Mouse (Mus musculus): ENCODE measurements around the gene Bnc1. TPM values are rescaled to one million over a fixed set of nuclear protein-coding genes. Genes with fewer than 3 reads are reported as not detected.

Gene Bnc1
- polyA plus RNA-seq, 1 experiment from 2014 or later = 0.87 TPM

DNA sequence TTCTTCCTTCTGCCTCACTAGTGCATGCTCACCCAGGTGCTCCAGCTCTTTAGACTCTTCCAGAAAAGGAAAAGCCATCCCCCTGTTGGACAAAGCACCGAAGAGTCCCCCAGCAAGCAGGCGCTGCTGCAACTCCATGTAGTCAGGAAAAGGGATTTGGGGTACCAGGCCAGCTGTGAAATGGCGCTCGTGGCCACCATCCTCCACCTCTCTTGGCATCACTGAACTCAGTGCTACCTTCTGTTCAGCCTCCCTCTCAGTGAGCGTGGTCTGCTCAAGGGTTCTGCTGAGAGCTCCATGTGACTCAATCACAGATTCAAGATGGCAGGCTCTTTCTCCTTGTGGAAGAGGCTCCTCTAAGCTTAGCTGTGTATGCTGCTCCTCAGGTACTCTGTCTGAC lies 18.8 kb downstream of the Bnc1 start:
- H3K27me3 ChIP-seq (ENCODE audit: control insufficient read depth, insufficient read depth, low read length) = no peaks in the 10 kb centered on the region
- no peak overlapping the region for H3K9ac ChIP-seq (ENCODE audit: low read length)
- 98% methylated on average over 5 of the region's 5 CpGs for WGBS
- no peak overlapping the region for H3K27ac ChIP-seq (replicated peaks)
- no peaks in the 10 kb centered on the region for H3K36me3 ChIP-seq (ENCODE audit: control insufficient read depth, insufficient read depth, low read length)
- no peaks in the 10 kb centered on the region for H3K4me1 ChIP-seq (replicated peaks; ENCODE audit: control insufficient read depth, insufficient read depth)
- H3K4me2 ChIP-seq (replicated peaks; ENCODE audit: low read depth) = no peak overlapping the region
- TF ChIP-seq EP300 (optimal IDR thresholded peaks at IDR 0.05) = no peak
- no peak for TF ChIP-seq CTCF (IDR thresholded peaks at IDR 0.05; ENCODE audit: low read depth)
- no peak overlapping the region for H3K4me3 ChIP-seq (ENCODE audit: low read depth, low read length)
- ATAC-seq (ENCODE audit: low FRiP score, low TSS enrichment) (no peak), DNase-seq (ENCODE audit: low spot score) (no peak)
- no peaks in the 10 kb centered on the region for H3K9me3 ChIP-seq (ENCODE audit: control insufficient read depth, low read length)

GRCm38 (mm10) chr7:81968975-81969374 lies 23.1 kb downstream of the Bnc1 start:
- Histone ChIP-seq H3K4me1 (replicated peaks; ENCODE audit: control insufficient read depth, insufficient read depth) (no peaks in the 10 kb centered on the region), H3K4me3 (ENCODE audit: low read depth, low read length) (no peak overlapping the region), H3K27ac (replicated peaks) (no peak overlapping the region), H3K9ac (ENCODE audit: low read length) (no peak overlapping the region), H3K36me3 (ENCODE audit: control insufficient read depth, insufficient read depth, low read length) (no peaks in the 10 kb centered on the region), H3K4me2 (replicated peaks; ENCODE audit: low read depth) (no peak overlapping the region), H3K27me3 (ENCODE audit: control insufficient read depth, insufficient read depth, low read length) (no peaks in the 10 kb centered on the region), H3K9me3 (ENCODE audit: control insufficient read depth, low read length) (no peaks in the 10 kb centered on the region)
- DNase-seq (ENCODE audit: low spot score) (no peak), ATAC-seq (ENCODE audit: low FRiP score, low TSS enrichment) (no peak)
- TF ChIP-seq EP300 (optimal IDR thresholded peaks at IDR 0.05) (no peak), CTCF (IDR thresholded peaks at IDR 0.05; ENCODE audit: low read depth) (no peak)
- WGBS = 79% methylated on average over 6 of the region's 6 CpGs

- 85% methylated on average over 4 of the region's 4 CpGs for WGBS
- ATAC-seq (ENCODE audit: low FRiP score, low TSS enrichment) = no peak
- Histone ChIP-seq H3K27ac (replicated peaks) (no peak overlapping the region), H3K4me3 (ENCODE audit: low read depth, low read length) (no peak overlapping the region), H3K27me3 (ENCODE audit: control insufficient read depth, insufficient read depth, low read length) (no peaks in the 10 kb centered on the region), H3K9me3 (ENCODE audit: control insufficient read depth, low read length) (no peaks in the 10 kb centered on the region), H3K36me3 (ENCODE audit: control insufficient read depth, insufficient read depth, low read length) (no peaks in the 10 kb centered on the region), H3K9ac (ENCODE audit: low read length) (no peak overlapping the region), H3K4me2 (replicated peaks; ENCODE audit: low read depth) (no peak overlapping the region), H3K4me1 (replicated peaks; ENCODE audit: control insufficient read depth, insufficient read depth) (no peaks in the 10 kb centered on the region)
- no peak for DNase-seq (ENCODE audit: low spot score)
- TF ChIP-seq CTCF (IDR thresholded peaks at IDR 0.05; ENCODE audit: low read depth) = no peak
- TF ChIP-seq EP300 (optimal IDR thresholded peaks at IDR 0.05) = no peak
Observed at GRCm38 (mm10) chr7:81968451-81968850, 23.6 kb downstream of the Bnc1 start.

- WGBS = 77% methylated on average over 5 of the region's 5 CpGs
- Histone ChIP-seq H3K4me1 (replicated peaks; ENCODE audit: control insufficient read depth, insufficient read depth) (no peaks in the 10 kb centered on the region), H3K36me3 (ENCODE audit: control insufficient read depth, insufficient read depth, low read length) (no peaks in the 10 kb centered on the region), H3K4me3 (ENCODE audit: low read depth, low read length) (no peak overlapping the region), H3K9ac (ENCODE audit: low read length) (no peak overlapping the region), H3K9me3 (ENCODE audit: control insufficient read depth, low read length) (no peaks in the 10 kb centered on the region), H3K27me3 (ENCODE audit: control insufficient read depth, insufficient read depth, low read length) (no peaks in the 10 kb centered on the region), H3K27ac (replicated peaks) (no peak overlapping the region), H3K4me2 (replicated peaks; ENCODE audit: low read depth) (no peak overlapping the region)
- ATAC-seq (ENCODE audit: low FRiP score, low TSS enrichment) = no peak
- no peak for DNase-seq (ENCODE audit: low spot score)
- no peak for TF ChIP-seq EP300 (optimal IDR thresholded peaks at IDR 0.05)
- 0 out of 2 replicates have a peak, but pooled peaks have one; percentile 29 for TF ChIP-seq CTCF (IDR thresholded peaks at IDR 0.05; ENCODE audit: low read depth)
Observed at GRCm38 (mm10) chr7:81966195-81966594, 25.9 kb downstream of the Bnc1 start.

GRCm38 (mm10) chr7:81959704-81960103 lies 32.4 kb downstream of the Bnc1 start:
- Histone ChIP-seq H3K4me2 (replicated peaks; ENCODE audit: low read depth) (no peak overlapping the region), H3K4me1 (replicated peaks; ENCODE audit: control insufficient read depth, insufficient read depth) (no peaks in the 10 kb centered on the region), H3K9me3 (ENCODE audit: control insufficient read depth, low read length) (no peaks in the 10 kb centered on the region), H3K4me3 (ENCODE audit: low read depth, low read length) (no peak overlapping the region), H3K27ac (replicated peaks) (no peak overlapping the region), H3K9ac (ENCODE audit: low read length) (no peak overlapping the region), H3K36me3 (ENCODE audit: control insufficient read depth, insufficient read depth, low read length) (no peaks in the 10 kb centered on the region), H3K27me3 (ENCODE audit: control insufficient read depth, insufficient read depth, low read length) (no peaks in the 10 kb centered on the region)
- ATAC-seq (ENCODE audit: low FRiP score, low TSS enrichment) = no peak
- WGBS = under 1% methylated on average over 3 of the region's 3 CpGs
- no peak for DNase-seq (ENCODE audit: low spot score)
- no peak for TF ChIP-seq EP300 (optimal IDR thresholded peaks at IDR 0.05)
- peak; percentile 92 for TF ChIP-seq CTCF (IDR thresholded peaks at IDR 0.05; ENCODE audit: low read depth)

DNA sequence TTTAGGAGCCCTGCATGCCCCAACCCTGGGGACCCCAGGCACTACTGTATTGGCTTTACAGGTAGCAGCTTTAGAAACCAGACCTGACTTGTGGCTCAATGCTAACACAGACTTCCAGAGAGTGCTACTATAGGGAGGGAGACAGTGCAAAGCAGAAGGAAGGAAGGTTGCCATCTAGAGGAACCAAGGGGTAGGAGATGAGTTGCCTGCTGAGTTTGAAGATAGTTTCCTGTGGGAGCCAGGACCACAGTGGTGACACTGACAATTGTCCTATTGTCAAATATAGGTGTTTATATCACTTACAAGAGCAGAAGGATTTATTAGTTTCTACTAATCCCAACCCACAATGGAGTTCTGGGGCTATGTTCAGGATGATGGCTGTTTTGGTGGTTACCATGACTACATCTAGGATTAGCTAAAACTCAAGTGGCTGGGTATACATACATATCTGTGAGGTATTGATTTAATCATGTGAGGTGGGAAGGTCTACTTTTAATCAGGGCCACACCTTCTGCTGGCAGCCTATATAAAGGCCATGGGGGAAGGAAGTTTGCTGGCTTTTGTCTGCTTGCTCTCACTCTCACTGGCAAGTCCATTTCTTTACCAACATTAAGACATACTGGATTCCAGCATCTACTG lies 37.8 kb downstream of the Bnc1 start:
- Histone ChIP-seq H3K36me3 (ENCODE audit: control insufficient read depth, insufficient read depth, low read length) (no peaks in the 10 kb centered on the region), H3K4me1 (replicated peaks; ENCODE audit: control insufficient read depth, insufficient read depth) (no peaks in the 10 kb centered on the region), H3K9ac (ENCODE audit: low read length) (no peak overlapping the region), H3K4me3 (ENCODE audit: low read depth, low read length) (no peak overlapping the region), H3K4me2 (replicated peaks; ENCODE audit: low read depth) (no peak overlapping the region), H3K27me3 (ENCODE audit: control insufficient read depth, insufficient read depth, low read length) (no peaks in the 10 kb centered on the region), H3K9me3 (ENCODE audit: control insufficient read depth, low read length) (no peaks in the 10 kb centered on the region), H3K27ac (replicated peaks) (no peak overlapping the region)
- peak; percentile 81 for TF ChIP-seq CTCF (IDR thresholded peaks at IDR 0.05; ENCODE audit: low read depth)
- TF ChIP-seq EP300 (optimal IDR thresholded peaks at IDR 0.05) = no peak
- ATAC-seq (ENCODE audit: low FRiP score, low TSS enrichment) (peak; percentile 71; the same call in 1 of the 2 replicates), DNase-seq (ENCODE audit: low spot score) (no peak)
